Mouse (Mus musculus): ENCODE measurements around the gene BC048679.

DNA sequence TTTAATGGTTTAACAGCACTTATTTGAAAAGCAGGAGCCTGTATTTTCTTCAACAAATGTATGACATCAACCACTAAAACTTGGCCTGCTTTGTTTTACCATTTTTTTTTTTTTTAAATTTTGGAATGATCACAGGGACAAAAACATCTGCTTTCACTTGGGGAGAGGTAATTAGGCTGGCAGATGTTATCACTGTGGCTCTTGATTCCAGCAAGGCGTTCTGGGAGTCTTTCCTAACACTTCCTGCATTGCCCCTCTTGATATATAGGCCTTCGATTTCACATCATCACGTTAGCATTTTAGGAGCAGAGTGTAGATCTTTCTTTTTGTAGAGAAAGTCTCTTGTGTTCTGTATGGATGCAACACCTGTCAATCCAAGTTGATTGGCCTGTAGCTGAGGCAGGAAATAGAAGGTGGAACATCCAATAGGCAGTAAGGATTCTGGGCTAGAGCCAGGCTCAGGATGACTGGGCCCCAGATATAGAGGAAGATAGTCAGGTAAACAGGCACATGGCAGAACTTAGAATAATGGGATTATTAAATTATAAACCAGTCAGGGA, 18.5 kb downstream of the BC048679 start:
- TF ChIP-seq CTCF (IDR thresholded peaks at IDR 0.05; ENCODE audit: borderline replicate concordance, extremely low read depth, insufficient read depth, insufficient read length): no peak
- TF ChIP-seq POLR2A (IDR thresholded peaks at IDR 0.05; ENCODE audit: borderline replicate concordance, extremely low read depth, insufficient read depth, insufficient read length, poor library complexity, severe bottlenecking): no peak
